Mouse (Mus musculus) lung, postnatal 0 days (tissue): ENCODE measurements around the gene Dctpp1.

Experiments used
- CTCF ChIP-seq: IDR thresholded peaks from 2 replicates; pipeline ENCODE4 v1.5.1; 2016; ENCODE audit warnings: antibody characterized with exemption, mild to moderate bottlenecking
- EP300 ChIP-seq: IDR thresholded peaks from 2 replicates; pipeline ENCODE4 v1.6.1; 2016; ENCODE audit warnings: antibody characterized with exemption, mild to moderate bottlenecking, control low read depth

GRCm38 (mm10) chr7:127285154-127285553, 24.6 kb upstream of the Dctpp1 start:
- TF ChIP-seq CTCF (no peak), EP300 (no peak)
